Mouse (Mus musculus) heart, postnatal 10 days (tissue): ENCODE measurements at regions not wholly inside any gene's neighbourhood (a gene's known extent, or its start where the extent isn't known, plus 50 kb on each side); places are given as distances from the start of the nearest gene placed in this dataset.
"Not testable (repeated sequence)": the region's sequence is repeated elsewhere in the genome, so short reads cannot be mapped to it uniquely, and the experiment has no call there.

ENCODE experiments used
- DNase-seq, 2 experiments: peaks; one replicate each; pipeline ENCODE4 v3.0.0; 2021
- intact Hi-C: fragments of 180-260 bp; cut with DNase I; formaldehyde crosslinking; loops from one replicate; pipeline ENCODE4 v1.15.1; 2025

- no peak for DNase-seq
- intact Hi-C loops, result no loop called here
Measured at GRCm38 (mm10) chr1:41887556-41887955, 808.0 kb upstream of the Pou3f3 start.

- intact Hi-C loops, result no loop called here
- DNase-seq, result no peak
Measured at GRCm38 (mm10) chr1:41888213-41888612, 807.4 kb upstream of the Pou3f3 start.

GRCm38 (mm10) chr1:41888966-41889365 is 806.6 kb upstream of the Pou3f3 start:
- intact Hi-C loops, result no loop called here
- DNase-seq, result no peak

GRCm38 (mm10) chr1:41889940-41890339 is 805.6 kb upstream of the Pou3f3 start:
- DNase-seq, result no peak
- intact Hi-C loops, result no loop called here

- intact Hi-C loops, result no loop called here
- no peak for DNase-seq
Measured at GRCm38 (mm10) chr1:41890714-41891689, 804.6 kb upstream of the Pou3f3 start.

GRCm38 (mm10) chr1:41891730-41892129 is 803.8 kb upstream of the Pou3f3 start:
- intact Hi-C loops, result no loop called here
- DNase-seq, result no peak

- DNase-seq, result peak in 1 of 2 experiments; percentile 1
- intact Hi-C loops, result no loop called here
Measured at GRCm38 (mm10) chr1:41892376-41892775, 803.2 kb upstream of the Pou3f3 start.

GRCm38 (mm10) chr1:41897768-41898330 is 797.7 kb upstream of the Pou3f3 start:
- DNase-seq, result peak; percentile 17 to 26
- intact Hi-C loops, result loop anchor here (1.0 to 2.0 kb wide), 3 partner anchors 341 to 816 kb away; no protein-coding TSS in a partner anchor

GRCm38 (mm10) chr1:41900370-41900769 is 795.2 kb upstream of the Pou3f3 start:
- intact Hi-C loops, result no loop called here

GRCm38 (mm10) chr1:41905971-41906370 is 789.6 kb upstream of the Pou3f3 start:
- no peak for DNase-seq
- intact Hi-C loops, result no loop called here

More at GRCm38 (mm10) chr1:41900370-41900769, 795.2 kb upstream of the Pou3f3 start:
- no peak for DNase-seq

- intact Hi-C loops, result no loop called here
- DNase-seq, result no peak
Measured at GRCm38 (mm10) chr1:41908001-41908807, 787.4 kb upstream of the Pou3f3 start.

GRCm38 (mm10) chr1:41908808-41909110 is 786.8 kb upstream of the Pou3f3 start:
- DNase-seq, result no peak
- intact Hi-C loops, result no loop called here

- no peak for DNase-seq
- intact Hi-C loops, result no loop called here
Measured at GRCm38 (mm10) chr1:41909799-41910198, 785.8 kb upstream of the Pou3f3 start.

- intact Hi-C loops, result no loop called here
- no peak for DNase-seq
Measured at GRCm38 (mm10) chr1:41916730-41917347, 778.7 kb upstream of the Pou3f3 start.

GRCm38 (mm10) chr1:41917807-41918206 is 777.8 kb upstream of the Pou3f3 start:
- DNase-seq, intact Hi-C loops: not testable (repeated sequence)

GRCm38 (mm10) chr1:41918394-41919262 is 776.9 kb upstream of the Pou3f3 start:
- intact Hi-C loops, result no loop called here
- no peak for DNase-seq

GRCm38 (mm10) chr1:41933777-41934176 is 761.8 kb upstream of the Pou3f3 start:
- no peak for DNase-seq
- intact Hi-C loops, result no loop called here

GRCm38 (mm10) chr1:41935912-41936478 is 759.6 kb upstream of the Pou3f3 start:
- intact Hi-C loops, result no loop called here
- DNase-seq, result no peak

GRCm38 (mm10) chr1:41960982-41961381 is 734.6 kb upstream of the Pou3f3 start:
- intact Hi-C loops, result no loop called here
- no peak for DNase-seq

- intact Hi-C loops, result no loop called here
- no peak for DNase-seq
Measured at GRCm38 (mm10) chr1:41981545-41981944, 714.0 kb upstream of the Pou3f3 start.
